Mouse (Mus musculus): ENCODE results near the gene Mid1. TPM values are rescaled to one million over a fixed set of nuclear protein-coding genes. Genes with fewer than 3 reads are reported as not detected.
"Not testable (repeated sequence)": the region's sequence is repeated elsewhere in the genome, so short reads cannot be mapped to it uniquely, and the experiment has no call there.

The Mid1 gene
- polyA plus RNA-seq, 1 experiment from 2014 or later, result 6.9 TPM

GRCm38 (mm10) chrX:170006694-170007247 lies 321.8 kb downstream of the Mid1 start:
- H3K4me2 ChIP-seq (replicated peaks; ENCODE audit: low read depth, low read length); H3K27me3 ChIP-seq (ENCODE audit: insufficient read depth, low read length); H3K9ac ChIP-seq (replicated peaks; ENCODE audit: low read length); H3K27ac ChIP-seq (ENCODE audit: low read length); ATAC-seq (ENCODE audit: low FRiP score, low TSS enrichment); H3K4me1 ChIP-seq (ENCODE audit: insufficient read depth, low read length); H3K4me3 ChIP-seq (ENCODE audit: low read length): not testable (repeated sequence)
- peaks cover 12% of the 10 kb centered on the region for H3K36me3 ChIP-seq (ENCODE audit: insufficient read depth, low read length)
- whole genome bisulfite sequencing, result 56% methylated on average over 3 of the region's 3 CpGs
- H3K9me3 ChIP-seq (ENCODE audit: low read length), result peaks cover 41% of the 10 kb centered on the region

GRCm38 (mm10) chrX:170007375-170008178 lies 322.6 kb downstream of the Mid1 start:
- H3K4me2 ChIP-seq (replicated peaks; ENCODE audit: low read depth, low read length); ATAC-seq (ENCODE audit: low FRiP score, low TSS enrichment); H3K4me1 ChIP-seq (ENCODE audit: insufficient read depth, low read length); H3K9ac ChIP-seq (replicated peaks; ENCODE audit: low read length); H3K27ac ChIP-seq (ENCODE audit: low read length); H3K27me3 ChIP-seq (ENCODE audit: insufficient read depth, low read length); H3K4me3 ChIP-seq (ENCODE audit: low read length): not testable (repeated sequence)
- H3K36me3 ChIP-seq (ENCODE audit: insufficient read depth, low read length), result peaks cover 12% of the 10 kb centered on the region
- peaks cover 39% of the 10 kb centered on the region for H3K9me3 ChIP-seq (ENCODE audit: low read length)
- 56% methylated on average over 2 of the region's 2 CpGs for WGBS

GRCm38 (mm10) chrX:170008179-170008467 lies 323.1 kb downstream of the Mid1 start:
- not testable (repeated sequence) for H3K27ac ChIP-seq (ENCODE audit: low read length); H3K4me2 ChIP-seq (replicated peaks; ENCODE audit: low read depth, low read length); ATAC-seq (ENCODE audit: low FRiP score, low TSS enrichment); H3K4me1 ChIP-seq (ENCODE audit: insufficient read depth, low read length); H3K27me3 ChIP-seq (ENCODE audit: insufficient read depth, low read length); H3K9ac ChIP-seq (replicated peaks; ENCODE audit: low read length); H3K4me3 ChIP-seq (ENCODE audit: low read length)
- H3K9me3 ChIP-seq (ENCODE audit: low read length), result peaks cover 39% of the 10 kb centered on the region
- peaks cover 12% of the 10 kb centered on the region for H3K36me3 ChIP-seq (ENCODE audit: insufficient read depth, low read length)

GRCm38 (mm10) chrX:170008584-170008983 lies 323.6 kb downstream of the Mid1 start:
- H3K4me3 ChIP-seq (ENCODE audit: low read length); H3K9ac ChIP-seq (replicated peaks; ENCODE audit: low read length); H3K27me3 ChIP-seq (ENCODE audit: insufficient read depth, low read length); H3K4me2 ChIP-seq (replicated peaks; ENCODE audit: low read depth, low read length); H3K27ac ChIP-seq (ENCODE audit: low read length); ATAC-seq (ENCODE audit: low FRiP score, low TSS enrichment); H3K4me1 ChIP-seq (ENCODE audit: insufficient read depth, low read length): not testable (repeated sequence)
- H3K9me3 ChIP-seq (ENCODE audit: low read length), result peaks cover 39% of the 10 kb centered on the region
- peaks cover 12% of the 10 kb centered on the region for H3K36me3 ChIP-seq (ENCODE audit: insufficient read depth, low read length)
- 48% methylated on average over 3 of the region's 3 CpGs for WGBS

- Histone ChIP-seq H3K4me2 (replicated peaks; ENCODE audit: low read depth, low read length) (peak within 1 kb of the TSS; percentile 37), H3K9me3 (ENCODE audit: low read length) (peaks cover 38% of the 10 kb centered on the region), H3K4me3 (ENCODE audit: low read length) (peak within 1 kb of the TSS; percentile 50), H3K9ac (replicated peaks; ENCODE audit: low read length) (peak within 1 kb of the TSS; percentile 72), H3K27ac (ENCODE audit: low read length) (peak within 1 kb of the TSS; percentile 79), H3K36me3 (ENCODE audit: insufficient read depth, low read length) (peaks cover 12% of the 10 kb centered on the region)
- not testable (repeated sequence) for H3K27me3 ChIP-seq (ENCODE audit: insufficient read depth, low read length); H3K4me1 ChIP-seq (ENCODE audit: insufficient read depth, low read length)
- 61% methylated on average over 116 of the region's 118 CpGs for WGBS
- ATAC-seq (ENCODE audit: low FRiP score, low TSS enrichment), result peak; percentile 89
Observed at GRCm38 (mm10) chrX:170009016-170009750, 324.2 kb downstream of the Mid1 start, which contains the start of gene Gm21887. Gene Gm21887, plus strand, starts transcription at chrX:170009659.

DNA sequence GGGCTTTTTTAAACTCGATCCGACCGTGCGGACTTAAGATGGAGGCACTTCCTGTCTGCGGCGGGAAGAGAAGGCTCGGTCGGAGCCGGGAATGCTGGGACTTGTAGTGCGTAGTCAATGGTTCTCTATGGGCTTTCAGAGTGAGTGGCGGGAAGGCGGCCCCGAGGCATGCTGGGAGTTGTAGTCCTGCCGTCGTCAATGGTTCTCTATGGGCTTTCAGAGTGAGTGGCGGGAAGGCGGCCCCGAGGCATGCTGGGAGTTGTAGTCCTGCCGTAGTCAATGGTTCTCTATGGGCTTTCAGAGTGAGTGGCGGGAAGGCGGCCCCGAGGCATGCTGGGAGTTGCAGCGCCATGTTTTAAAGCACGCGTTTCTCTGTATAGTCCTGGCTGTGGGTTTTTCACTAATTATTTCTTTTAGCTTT lies 324.8 kb downstream of the Mid1 start:
- not testable (repeated sequence) for H3K4me2 ChIP-seq (replicated peaks; ENCODE audit: low read depth, low read length); H3K4me1 ChIP-seq (ENCODE audit: insufficient read depth, low read length); H3K27me3 ChIP-seq (ENCODE audit: insufficient read depth, low read length)
- H3K9ac ChIP-seq (replicated peaks; ENCODE audit: low read length), result peak overlapping the region; percentile 72
- peak overlapping the region; percentile 50 for H3K4me3 ChIP-seq (ENCODE audit: low read length)
- H3K27ac ChIP-seq (ENCODE audit: low read length), result peak overlapping the region; percentile 79
- ATAC-seq (ENCODE audit: low FRiP score, low TSS enrichment), result peak; percentile 97
- peaks cover 12% of the 10 kb centered on the region for H3K36me3 ChIP-seq (ENCODE audit: insufficient read depth, low read length)
- WGBS, result 54% methylated on average over 25 of the region's 25 CpGs
- H3K9me3 ChIP-seq (ENCODE audit: low read length), result peaks cover 35% of the 10 kb centered on the region

- WGBS, result 79% methylated on average over 97 of the region's 97 CpGs
- peaks cover 12% of the 10 kb centered on the region for H3K36me3 ChIP-seq (ENCODE audit: insufficient read depth, low read length)
- H3K9me3 ChIP-seq (ENCODE audit: low read length), result peaks cover 35% of the 10 kb centered on the region
- peak overlapping the region; percentile 37 for H3K4me2 ChIP-seq (replicated peaks; ENCODE audit: low read depth, low read length)
- H3K4me1 ChIP-seq (ENCODE audit: insufficient read depth, low read length); H3K27ac ChIP-seq (ENCODE audit: low read length); H3K9ac ChIP-seq (replicated peaks; ENCODE audit: low read length); H3K27me3 ChIP-seq (ENCODE audit: insufficient read depth, low read length): not testable (repeated sequence)
- peak; percentile 49 for ATAC-seq (ENCODE audit: low FRiP score, low TSS enrichment)
- H3K4me3 ChIP-seq (ENCODE audit: low read length), result peak overlapping the region; percentile 24
Observed at GRCm38 (mm10) chrX:170010581-170011528, 325.9 kb downstream of the Mid1 start.

DNA sequence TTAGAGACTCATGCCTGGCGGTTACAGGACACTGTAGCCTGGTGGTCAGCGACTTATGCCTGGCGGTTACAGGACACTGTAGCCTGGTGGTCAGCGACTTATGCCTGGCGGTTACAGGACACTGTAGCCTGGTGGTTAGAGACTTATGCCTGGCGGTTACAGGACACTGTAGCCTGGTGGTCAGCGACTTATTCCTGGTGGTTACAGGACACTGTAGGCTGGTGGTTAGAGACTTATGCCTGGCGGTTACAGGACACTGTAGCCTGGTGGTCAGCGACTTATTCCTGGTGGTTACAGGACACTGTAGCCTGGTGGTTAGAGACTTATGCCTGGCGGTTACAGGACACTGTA lies 326.5 kb downstream of the Mid1 start:
- not testable (repeated sequence) for H3K4me1 ChIP-seq (ENCODE audit: insufficient read depth, low read length); H3K4me3 ChIP-seq (ENCODE audit: low read length); H3K27me3 ChIP-seq (ENCODE audit: insufficient read depth, low read length); ATAC-seq (ENCODE audit: low FRiP score, low TSS enrichment); H3K4me2 ChIP-seq (replicated peaks; ENCODE audit: low read depth, low read length); H3K27ac ChIP-seq (ENCODE audit: low read length); H3K9ac ChIP-seq (replicated peaks; ENCODE audit: low read length)
- peaks cover 12% of the 10 kb centered on the region for H3K36me3 ChIP-seq (ENCODE audit: insufficient read depth, low read length)
- 100% methylated on average over 1 of the region's 10 CpGs for WGBS
- peaks cover 35% of the 10 kb centered on the region for H3K9me3 ChIP-seq (ENCODE audit: low read length)

GRCm38 (mm10) chrX:170013421-170013820 lies 328.4 kb downstream of the Mid1 start:
- H3K9me3 ChIP-seq (ENCODE audit: low read length), result peaks cover 27% of the 10 kb centered on the region
- WGBS, result no CpG with 5 or more reads among the region's 13 CpGs

More at GRCm38 (mm10) chrX:170013421-170013820, 328.4 kb downstream of the Mid1 start:
- not testable (repeated sequence) for H3K27me3 ChIP-seq (ENCODE audit: insufficient read depth, low read length); H3K4me1 ChIP-seq (ENCODE audit: insufficient read depth, low read length); H3K4me2 ChIP-seq (replicated peaks; ENCODE audit: low read depth, low read length); H3K9ac ChIP-seq (replicated peaks; ENCODE audit: low read length); H3K4me3 ChIP-seq (ENCODE audit: low read length); H3K27ac ChIP-seq (ENCODE audit: low read length); ATAC-seq (ENCODE audit: low FRiP score, low TSS enrichment)
- H3K36me3 ChIP-seq (ENCODE audit: insufficient read depth, low read length), result peaks cover 23% of the 10 kb centered on the region

Measured in kidney, embryonic 16.5 days (tissue).